Mouse (Mus musculus) forebrain, embryonic 15.5 days (tissue): ENCODE results near the gene Lnpep. TPM values are rescaled to one million over a fixed set of nuclear protein-coding genes. Genes with fewer than 3 reads are reported as not detected.
"Not testable (repeated sequence)": the region's sequence is repeated elsewhere in the genome, so short reads cannot be mapped to it uniquely, and the experiment has no call there.

ENCODE experiments used
- ATAC-seq: fragments of 200-750 bp; cut with Nextera tagmentation; replicated peaks from 2 replicates; pipeline ENCODE4 v1.8.0; 2017; ENCODE audit warnings: mild to moderate bottlenecking, moderate TSS enrichment, moderate library complexity
- H3K27ac ChIP-seq: fragments of 300-500 bp; sonication (generic); replicated peaks from 2 replicates; pipeline ENCODE4 v1.5.1; 2015; ENCODE audit warnings: mild to moderate bottlenecking, inconsistent platforms
- H3K27me3 ChIP-seq: fragments of 300-500 bp; sonication (generic); 2 replicates; pipeline ENCODE4 v1.6.1; 2015; ENCODE audit warnings: inconsistent platforms
- H3K36me3 ChIP-seq: fragments of 300-500 bp; sonication (generic); 2 replicates; pipeline ENCODE4 v1.6.1; 2015; ENCODE audit warnings: mild to moderate bottlenecking, inconsistent platforms
- H3K4me1 ChIP-seq: fragments of 300-500 bp; sonication (generic); 2 replicates; pipeline ENCODE4 v1.6.1; 2015; ENCODE audit warnings: inconsistent platforms
- H3K4me2 ChIP-seq: fragments of 300-500 bp; sonication (generic); replicated peaks from 2 replicates; pipeline ENCODE4 v1.6.1; 2015; ENCODE audit warnings: mild to moderate bottlenecking, inconsistent platforms
- H3K4me3 ChIP-seq: fragments of 300-500 bp; sonication (generic); 2 replicates; pipeline ENCODE4 v1.5.1; 2015; ENCODE audit warnings: mild to moderate bottlenecking, inconsistent platforms
- H3K9ac ChIP-seq: fragments of 300-500 bp; sonication (generic); replicated peaks from 2 replicates; pipeline ENCODE4 v1.6.1; 2015; ENCODE audit warnings: mild to moderate bottlenecking, inconsistent platforms
- H3K9me3 ChIP-seq: fragments of 300-500 bp; sonication (generic); 2 replicates; pipeline ENCODE4 v1.6.1; 2016; ENCODE audit warnings: inconsistent platforms
- WGBS: fragments of 180-500 bp; shearing (Covaris S2); methylation state at CpG from one replicate; pipeline ENCODE4 v1.1.7; 2015; ENCODE audit warnings: mixed read lengths; 5-methylcytosine and 5-hydroxymethylcytosine counted together
- polyA plus RNA-seq: library from polyadenylated mRNA; unstranded; fragments of >200 nt; fragmentation: Nextera tagmentation; extraction: Ambion mirVana; gene quantifications from 2 replicates; pipeline ENCODE4 v1.2.1, GENCODE M21; 2015

Lnpep gene
- polyA plus RNA-seq, 1 experiment from 2014 or later, result 9.6 TPM

GRCm38 (mm10) chr17:17567071-17567470 lies 57.8 kb downstream of the Lnpep start:
- Histone ChIP-seq H3K27ac (no peak overlapping the region), H3K9ac (no peak overlapping the region), H3K4me2 (no peak overlapping the region), H3K4me3 (no peak overlapping the region), H3K36me3 (peaks cover 30% of the 10 kb centered on the region), H3K4me1 (no peaks in the 10 kb centered on the region), H3K27me3 (no peaks in the 10 kb centered on the region), H3K9me3 (no peaks in the 10 kb centered on the region)
- ATAC-seq, result peak; percentile 64; the same call in 1 of the 2 replicates
- WGBS, result 43% methylated on average over 3 of the region's 3 CpGs

DNA sequence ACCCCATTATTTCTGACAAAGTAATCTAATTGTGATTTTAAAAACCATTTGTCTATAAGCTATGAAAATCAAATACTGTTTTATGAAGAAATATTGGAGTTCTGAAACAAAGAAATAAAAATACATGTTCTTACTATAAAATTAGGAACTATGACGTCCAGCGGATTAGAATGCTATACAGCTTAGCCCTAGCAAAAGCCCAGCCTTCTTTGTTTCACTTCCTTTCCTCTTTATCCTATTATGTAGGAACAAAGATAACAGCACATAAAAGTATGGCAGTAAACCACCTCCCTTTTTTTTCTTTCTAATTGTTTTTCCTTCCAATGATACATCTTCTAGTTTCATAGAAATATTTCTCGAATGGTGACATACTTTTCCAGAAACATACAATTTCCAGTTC lies 75.9 kb downstream of the Lnpep start:
- Histone ChIP-seq H3K36me3 (peaks cover 21% of the 10 kb centered on the region), H3K4me3 (no peak overlapping the region), H3K27ac (no peak overlapping the region), H3K9me3 (no peaks in the 10 kb centered on the region), H3K4me1 (no peaks in the 10 kb centered on the region), H3K27me3 (no peaks in the 10 kb centered on the region), H3K9ac (no peak overlapping the region), H3K4me2 (no peak overlapping the region)
- ATAC-seq, result no peak
- 60% methylated on average over 3 of the region's 3 CpGs for WGBS

GRCm38 (mm10) chr17:17531338-17531737 lies 93.5 kb downstream of the Lnpep start:
- ATAC-seq, result no peak
- Histone ChIP-seq H3K36me3 (peaks cover 44% of the 10 kb centered on the region), H3K9ac (no peak overlapping the region), H3K9me3 (no peaks in the 10 kb centered on the region), H3K27ac (no peak overlapping the region), H3K4me1 (no peaks in the 10 kb centered on the region), H3K4me3 (no peak overlapping the region), H3K4me2 (no peak overlapping the region), H3K27me3 (no peaks in the 10 kb centered on the region)

DNA sequence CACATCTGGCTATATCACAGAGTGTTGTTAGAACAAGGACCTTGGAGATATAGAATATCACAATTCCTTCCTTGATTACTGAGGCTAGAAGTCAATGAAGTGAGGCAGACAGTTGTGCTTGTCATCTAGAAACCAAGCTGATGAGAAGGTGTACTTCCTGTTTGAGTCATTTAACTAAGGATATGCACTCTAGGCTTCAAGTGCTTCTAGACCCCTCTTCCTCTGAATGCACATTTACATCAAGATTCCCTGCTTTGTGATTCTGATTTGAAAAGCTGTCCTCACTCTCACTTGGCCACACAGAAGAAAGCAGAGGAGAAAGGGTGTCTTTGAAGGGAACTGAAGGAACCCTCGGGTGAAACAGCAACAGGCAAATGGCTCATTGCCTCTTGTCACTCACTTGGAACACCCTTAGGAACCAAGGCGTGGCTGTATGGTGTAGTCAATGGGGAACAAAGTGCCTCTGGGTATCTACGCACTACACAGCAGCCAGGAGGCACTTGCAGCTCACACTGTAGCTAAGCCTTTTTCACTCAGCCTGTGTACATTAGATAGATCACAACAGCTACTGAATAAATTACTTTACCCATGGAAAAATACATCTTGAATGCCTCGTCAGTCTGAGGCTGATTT lies 108.3 kb downstream of the Lnpep start:
- no peak; the same call in 1 of the 2 replicates for ATAC-seq
- Histone ChIP-seq H3K4me2 (no peak overlapping the region), H3K4me3 (no peak overlapping the region), H3K27me3 (no peaks in the 10 kb centered on the region), H3K27ac (no peak overlapping the region), H3K36me3 (no peaks in the 10 kb centered on the region), H3K4me1 (no peaks in the 10 kb centered on the region), H3K9me3 (no peaks in the 10 kb centered on the region), H3K9ac (no peak overlapping the region)
- WGBS, result 64% methylated on average over 4 of the region's 4 CpGs

- Histone ChIP-seq H3K9ac (no peak overlapping the region), H3K4me2 (no peak overlapping the region), H3K9me3 (no peaks in the 10 kb centered on the region), H3K27ac (no peak overlapping the region), H3K36me3 (no peaks in the 10 kb centered on the region), H3K4me1 (no peaks in the 10 kb centered on the region), H3K4me3 (no peak overlapping the region), H3K27me3 (no peaks in the 10 kb centered on the region)
- WGBS, result 90% methylated on average over 10 of the region's 10 CpGs
- ATAC-seq, result no peak
Measured at GRCm38 (mm10) chr17:17506677-17507076, 118.2 kb downstream of the Lnpep start.

- Histone ChIP-seq H3K9me3 (no peaks in the 10 kb centered on the region), H3K4me2 (no peak overlapping the region), H3K4me1 (peaks cover 9% of the 10 kb centered on the region; the same call in 1 of the 2 replicates), H3K9ac (no peak overlapping the region), H3K4me3 (no peak overlapping the region), H3K36me3 (no peaks in the 10 kb centered on the region), H3K27ac (no peak overlapping the region), H3K27me3 (no peaks in the 10 kb centered on the region)
- no peak; the same call in 1 of the 2 replicates for ATAC-seq
- WGBS, result 57% methylated on average over 3 of the region's 3 CpGs
Measured at GRCm38 (mm10) chr17:17499278-17499677, 125.6 kb downstream of the Lnpep start.

DNA sequence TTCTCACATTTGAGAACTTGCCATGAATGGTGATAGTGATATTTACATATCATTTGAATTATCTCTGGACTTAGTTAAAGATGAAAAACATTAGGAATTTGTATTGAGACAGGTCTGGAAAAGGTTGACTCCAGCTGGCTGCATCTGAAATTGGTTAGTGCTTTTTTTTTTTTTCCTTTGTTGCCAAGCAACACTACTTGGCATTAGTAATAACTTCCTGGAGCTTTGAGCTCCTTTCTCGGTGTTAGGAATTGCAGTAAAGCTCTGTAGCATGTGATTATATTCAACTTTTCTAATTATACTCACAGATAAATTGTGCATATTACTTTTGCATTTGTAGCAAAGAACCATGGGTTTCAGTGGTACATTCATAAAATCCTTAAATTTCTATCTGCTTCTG lies 126.0 kb downstream of the Lnpep start:
- no peak for ATAC-seq

GRCm38 (mm10) chr17:17496730-17497129 lies 128.1 kb downstream of the Lnpep start:
- WGBS, result 92% methylated on average over 7 of the region's 7 CpGs
- no peak overlapping the region for H3K9ac ChIP-seq
- no peak overlapping the region for H3K4me2 ChIP-seq
- H3K9me3 ChIP-seq, result no peaks in the 10 kb centered on the region
- ATAC-seq, result no peak
- H3K27ac ChIP-seq, result no peak overlapping the region
- H3K4me1 ChIP-seq, result peaks cover 9% of the 10 kb centered on the region; the same call in 1 of the 2 replicates
- no peak overlapping the region for H3K4me3 ChIP-seq
- no peaks in the 10 kb centered on the region for H3K27me3 ChIP-seq
- H3K36me3 ChIP-seq, result no peaks in the 10 kb centered on the region

More for the DNA sequence above, 126.0 kb downstream of the Lnpep start:
- Histone ChIP-seq H3K4me1 (peaks cover 9% of the 10 kb centered on the region; the same call in 1 of the 2 replicates), H3K9ac (no peak overlapping the region), H3K27ac (no peak overlapping the region), H3K36me3 (no peaks in the 10 kb centered on the region), H3K4me2 (no peak overlapping the region), H3K9me3 (no peaks in the 10 kb centered on the region), H3K27me3 (no peaks in the 10 kb centered on the region), H3K4me3 (no peak overlapping the region)
- WGBS, result 20% methylated on average over 1 of the region's 1 CpGs

- H3K36me3 ChIP-seq, H3K4me1 ChIP-seq, ATAC-seq: not testable (repeated sequence)
Measured at GRCm38 (mm10) chr17:17496234-17496633, 128.6 kb downstream of the Lnpep start.

GRCm38 (mm10) chr17:17492116-17492515 lies 132.7 kb downstream of the Lnpep start:
- Histone ChIP-seq H3K27ac (no peak overlapping the region), H3K36me3 (no peaks in the 10 kb centered on the region), H3K9ac (no peak overlapping the region), H3K9me3 (no peaks in the 10 kb centered on the region), H3K4me2 (no peak overlapping the region), H3K4me1 (no peaks in the 10 kb centered on the region), H3K4me3 (no peak overlapping the region), H3K27me3 (no peaks in the 10 kb centered on the region)
- no peak for ATAC-seq
- WGBS, result 92% methylated on average over 8 of the region's 8 CpGs

More at GRCm38 (mm10) chr17:17496234-17496633, 128.6 kb downstream of the Lnpep start:
- not testable (repeated sequence) for H3K4me3 ChIP-seq, H3K27me3 ChIP-seq, H3K9ac ChIP-seq, H3K9me3 ChIP-seq, H3K27ac ChIP-seq, H3K4me2 ChIP-seq

DNA sequence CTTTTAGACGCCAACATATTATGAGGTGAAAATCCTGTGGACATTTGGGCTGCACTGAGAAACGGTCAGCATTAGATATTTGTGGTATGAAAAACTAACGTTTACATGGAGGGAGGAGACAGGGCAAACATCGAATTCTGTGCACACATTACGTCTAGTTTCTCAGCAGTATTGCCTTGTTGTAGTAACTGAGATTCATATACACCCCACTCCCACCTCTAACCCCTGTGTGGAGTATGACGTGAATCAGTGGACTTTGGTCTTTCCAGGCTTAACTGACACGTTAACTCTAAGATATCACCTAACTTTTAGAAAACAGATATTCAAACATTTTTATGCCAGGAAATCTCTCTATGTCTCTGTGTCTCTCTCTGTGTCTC lies 133.2 kb downstream of the Lnpep start:
- Histone ChIP-seq H3K9ac (no peak overlapping the region), H3K27ac (no peak overlapping the region), H3K4me3 (no peak overlapping the region), H3K9me3 (no peaks in the 10 kb centered on the region), H3K27me3 (no peaks in the 10 kb centered on the region), H3K36me3 (no peaks in the 10 kb centered on the region), H3K4me1 (no peaks in the 10 kb centered on the region), H3K4me2 (no peak overlapping the region)
- no peak for ATAC-seq
- 89% methylated on average over 7 of the region's 7 CpGs for WGBS

DNA sequence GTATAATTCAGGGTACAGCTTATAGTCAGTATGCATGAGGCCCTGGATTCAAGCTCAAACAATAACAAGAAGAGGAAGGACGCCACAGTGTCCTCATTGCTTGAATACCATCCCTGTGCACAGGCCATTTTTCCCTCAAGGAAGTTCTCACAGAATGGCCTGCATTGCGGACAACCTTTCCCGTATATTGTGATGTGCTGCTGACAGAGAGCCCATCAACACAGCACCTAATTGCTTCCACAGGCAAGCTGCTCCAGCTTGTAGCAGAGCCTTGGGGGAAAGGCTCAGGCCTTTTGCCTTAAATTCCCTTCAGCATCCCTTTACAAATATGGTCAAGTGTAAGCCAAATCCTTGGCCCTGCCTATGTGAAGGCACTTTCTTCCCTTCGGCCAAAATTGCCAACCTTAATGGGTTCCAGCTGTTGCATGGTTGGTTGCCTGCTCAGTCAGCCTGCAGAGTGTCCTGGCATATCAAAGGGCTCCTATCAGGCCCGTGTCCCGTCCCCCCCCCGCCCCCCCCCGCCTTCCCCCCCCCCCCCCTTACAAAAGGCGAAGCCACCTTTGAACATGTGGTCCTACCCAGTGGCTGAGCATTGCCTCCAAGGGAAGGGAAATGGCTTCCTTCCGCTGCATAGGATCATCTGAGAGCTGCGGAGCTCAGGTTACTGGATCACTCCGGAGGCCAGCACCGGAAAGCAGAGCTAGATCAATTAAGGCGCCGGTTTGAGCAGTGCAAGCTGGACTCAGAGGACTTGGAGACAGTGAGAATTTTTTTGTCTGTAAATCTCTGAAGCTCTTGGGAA lies 133.8 kb downstream of the Lnpep start:
- Histone ChIP-seq H3K4me2 (no peak overlapping the region), H3K9ac (no peak overlapping the region), H3K9me3 (no peaks in the 10 kb centered on the region), H3K4me1 (no peaks in the 10 kb centered on the region), H3K27me3 (no peaks in the 10 kb centered on the region), H3K36me3 (no peaks in the 10 kb centered on the region), H3K4me3 (no peak overlapping the region), H3K27ac (no peak overlapping the region)
- no peak for ATAC-seq
- 65% methylated on average over 13 of the region's 15 CpGs for WGBS
